Mouse (Mus musculus): ENCODE measurements around the gene Tardbp.

Gene Tardbp

GRCm38 (mm10) chr4:148639455-148639854 is 12.6 kb upstream of the Tardbp start:
- in situ Hi-C loops (cut with MboI, MseI) = no loop called here

- in situ Hi-C loops (cut with MboI, MseI) = no loop called here
These were observed 11.5 kb upstream of the Tardbp start for GRCm38 (mm10) chr4:148638302-148638701.

GRCm38 (mm10) chr4:148635309-148635708 is 8.5 kb upstream of the Tardbp start:
- in situ Hi-C loops (cut with MboI, MseI) = no loop called here

GRCm38 (mm10) chr4:148633395-148634061 is 6.7 kb upstream of the Tardbp start:
- in situ Hi-C loops (cut with MboI, MseI) = no loop called here

GRCm38 (mm10) chr4:148632013-148632692 is 5.3 kb upstream of the Tardbp start:
- in situ Hi-C loops (cut with MboI, MseI) = no loop called here

GRCm38 (mm10) chr4:148627246-148627645 is 427 bp upstream of the Tardbp start:
- in situ Hi-C loops (cut with MboI, MseI) = no loop called here

GRCm38 (mm10) chr4:148625756-148626622 is 830 bp downstream of the Tardbp start:
- in situ Hi-C loops (cut with MboI, MseI) = no loop called here

- in situ Hi-C loops (cut with MboI, MseI) = no loop called here
These were observed 1.8 kb downstream of the Tardbp start for GRCm38 (mm10) chr4:148625010-148625409.

GRCm38 (mm10) chr4:148623609-148624008 is 3.2 kb downstream of the Tardbp start:
- in situ Hi-C loops (cut with MboI, MseI) = loop anchor here (25.0 kb wide), 1 partner anchor 461 kb away; the partner anchor contains the start of genes Fbxo2, Fbxo44 and Fbxo6

GRCm38 (mm10) chr4:148622485-148622884 is 4.3 kb downstream of the Tardbp start:
- in situ Hi-C loops (cut with MboI, MseI) = loop anchor here (25.0 kb wide), 1 partner anchor 460 kb away; the partner anchor contains the start of genes Fbxo2, Fbxo44 and Fbxo6

- in situ Hi-C loops (cut with MboI, MseI) = loop anchor here (25.0 kb wide), 1 partner anchor 458 kb away; the partner anchor contains the start of genes Fbxo2, Fbxo44 and Fbxo6
These were observed 6.1 kb downstream of the Tardbp start for GRCm38 (mm10) chr4:148620718-148621117.

GRCm38 (mm10) chr4:148619805-148620204 is 7.0 kb downstream of the Tardbp start:
- in situ Hi-C loops (cut with MboI, MseI) = loop anchor here (25.0 kb wide), 1 partner anchor 458 kb away; the partner anchor contains the start of genes Fbxo2, Fbxo44 and Fbxo6

GRCm38 (mm10) chr4:148613738-148614137 is 13.1 kb downstream of the Tardbp start:
- in situ Hi-C loops (cut with MboI, MseI) = loop anchor here (25.0 kb wide), 1 partner anchor 451 kb away; the partner anchor contains the start of genes Fbxo2, Fbxo44 and Fbxo6

- in situ Hi-C loops (cut with MboI, MseI) = loop anchor here (25.0 kb wide), 1 partner anchor 450 kb away; the partner anchor contains the start of genes Fbxo2, Fbxo44 and Fbxo6
These were observed 14.3 kb downstream of the Tardbp start for GRCm38 (mm10) chr4:148612557-148612956.

- in situ Hi-C loops (cut with MboI, MseI) = loop anchor here (25.0 kb wide), 1 partner anchor 448 kb away; the partner anchor contains the start of genes Fbxo2, Fbxo44 and Fbxo6
These were observed 16.0 kb downstream of the Tardbp start for GRCm38 (mm10) chr4:148610631-148611364.

GRCm38 (mm10) chr4:148609805-148610204 is 17.0 kb downstream of the Tardbp start:
- in situ Hi-C loops (cut with MboI, MseI) = loop anchor here (25.0 kb wide), 1 partner anchor 448 kb away; the partner anchor contains the start of genes Fbxo2, Fbxo44 and Fbxo6

- in situ Hi-C loops (cut with MboI, MseI) = loop anchor here (25.0 kb wide), 1 partner anchor 445 kb away; the partner anchor contains the start of genes Fbxo2, Fbxo44 and Fbxo6
These were observed 19.1 kb downstream of the Tardbp start for GRCm38 (mm10) chr4:148607758-148608157.

GRCm38 (mm10) chr4:148604541-148605165 is 22.2 kb downstream of the Tardbp start:
- in situ Hi-C loops (cut with MboI, MseI) = loop anchor here (25.0 kb wide), 1 partner anchor 442 kb away; the partner anchor contains the start of genes Fbxo2, Fbxo44 and Fbxo6

- in situ Hi-C loops (cut with MboI, MseI) = loop anchor here (25.0 kb wide), 1 partner anchor 442 kb away; the partner anchor contains the start of genes Fbxo2, Fbxo44 and Fbxo6
These were observed 22.7 kb downstream of the Tardbp start for GRCm38 (mm10) chr4:148604141-148604540.

All from T-helper 1 cell (primary cell).